In the genomic region with DNA sequence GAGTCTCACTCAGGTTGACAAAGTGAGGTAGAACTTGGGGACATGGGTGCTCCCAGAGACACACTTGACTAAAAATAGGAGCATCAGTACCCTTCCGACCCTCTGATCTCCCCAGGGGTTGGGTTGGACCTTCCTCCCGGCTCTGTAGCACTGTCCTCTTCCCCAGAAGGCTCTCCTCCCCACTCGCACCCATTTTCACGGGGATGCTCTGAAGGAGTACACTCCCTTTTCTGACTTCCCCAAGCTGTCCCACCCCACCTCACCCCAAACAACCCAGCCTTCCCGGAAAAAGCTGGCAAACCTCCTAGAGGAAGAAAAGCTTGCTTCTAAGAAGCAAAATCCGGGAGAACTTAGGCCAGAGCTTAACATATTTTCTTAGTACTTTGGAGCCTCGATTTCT, we compare ENCODE assay signal across 47 mouse cellular contexts. TPM values are rescaled to one million over a fixed set of nuclear protein-coding genes. Genes with fewer than 3 reads are reported as not detected.
"Had no signal": no experiment of that assay in that cellular context is flagged by ENCODE, and none has a peak within 500 bp of the region (broad histone marks: within the 10 kb centered on the region; RNA-seq: fewer than 3 reads in every experiment).

No protein-coding gene starts in this region.

- DNase-seq: left cerebral cortex, postnatal 4 days; liver; liver, embryonic 13.5 days; liver, postnatal 0 days; lung, adult 18-20 months; lung, adult 2 months; lung, embryonic 14.5 days; lung, postnatal 10 days; lung, postnatal 14 days; lung, postnatal 36 days; lung, postnatal 4 days; midbrain, embryonic 14.5 days had no signal

- H3K9me3 ChIP-seq: limb, embryonic 10.5 days; limb, embryonic 12.5 days; limb, embryonic 13.5 days; limb, embryonic 15.5 days; liver, embryonic 12.5 days; liver, embryonic 13.5 days; liver, embryonic 15.5 days; lung, embryonic 15.5 days; megakaryocyte, embryonic 14.5 days; midbrain, embryonic 10.5 days; midbrain, embryonic 12.5 days; midbrain, embryonic 13.5 days; midbrain, embryonic 15.5 days; neural tube, embryonic 12.5 days; neural tube, embryonic 13.5 days had no signal

- H3K9ac ChIP-seq: limb, embryonic 12.5 days; limb, embryonic 13.5 days; limb, embryonic 15.5 days; liver, embryonic 12.5 days; liver, embryonic 13.5 days; liver, embryonic 14.5 days; liver, embryonic 15.5 days; liver, postnatal 0 days; lung, embryonic 14.5 days; lung, embryonic 15.5 days; midbrain, embryonic 12.5 days; midbrain, embryonic 13.5 days; midbrain, embryonic 15.5 days; neural tube, embryonic 12.5 days; neural tube, embryonic 13.5 days had no signal

- H3K27ac ChIP-seq: limb, embryonic 10.5 days; limb, embryonic 12.5 days; limb, embryonic 13.5 days; limb, embryonic 15.5 days; liver, embryonic 12.5 days; liver, embryonic 13.5 days; liver, embryonic 14.5 days; liver, embryonic 15.5 days; lung, embryonic 15.5 days; macrophage; midbrain, embryonic 12.5 days; midbrain, embryonic 13.5 days; midbrain, embryonic 15.5 days; neural tube, embryonic 12.5 days; neural tube, embryonic 13.5 days had no signal

- H3K36me3 ChIP-seq: limb, embryonic 10.5 days; limb, embryonic 12.5 days; limb, embryonic 13.5 days; limb, embryonic 15.5 days; liver, embryonic 12.5 days; liver, embryonic 13.5 days; liver, embryonic 15.5 days; lung, embryonic 15.5 days; midbrain, embryonic 10.5 days; midbrain, embryonic 12.5 days; midbrain, embryonic 13.5 days; midbrain, embryonic 15.5 days; neural tube, embryonic 12.5 days; neural tube, embryonic 13.5 days had no signal

- H3K4me3 ChIP-seq: limb, embryonic 10.5 days; limb, embryonic 12.5 days; limb, embryonic 13.5 days; limb, embryonic 15.5 days; liver, embryonic 12.5 days; liver, embryonic 13.5 days; liver, embryonic 15.5 days; lung, embryonic 15.5 days; megakaryocyte, embryonic 14.5 days; midbrain, embryonic 10.5 days; midbrain, embryonic 12.5 days; midbrain, embryonic 13.5 days; midbrain, embryonic 15.5 days; myocyte; neural tube, embryonic 12.5 days; neural tube, embryonic 13.5 days had no signal

- H3K27me3 ChIP-seq: limb, embryonic 12.5 days; limb, embryonic 13.5 days; limb, embryonic 15.5 days; liver, embryonic 13.5 days; liver, embryonic 15.5 days; lung, embryonic 15.5 days; midbrain, embryonic 12.5 days; midbrain, embryonic 13.5 days; midbrain, embryonic 15.5 days; neural tube, embryonic 12.5 days; neural tube, embryonic 13.5 days had no signal

- H3K4me1 ChIP-seq: limb, embryonic 10.5 days; limb, embryonic 12.5 days; limb, embryonic 13.5 days; limb, embryonic 15.5 days; liver, embryonic 12.5 days; liver, embryonic 13.5 days; liver, embryonic 15.5 days; lung, embryonic 15.5 days; midbrain, embryonic 12.5 days; midbrain, embryonic 13.5 days; midbrain, embryonic 15.5 days; neural tube, embryonic 12.5 days; neural tube, embryonic 13.5 days had no signal

RNA-seq across cellular contexts. Expression of gene Slco2b1, which starts 20.3 kb away (rescaled TPM):
- total RNA-seq: megakaryocyte-erythroid progenitor cell, adult 5-6 weeks had no signal

RNA-seq across cellular contexts. Expression of gene Olfr520, which starts 39.3 kb away (rescaled TPM):
- total RNA-seq: left cerebral cortex, postnatal 14 days; left cerebral cortex, postnatal 25 days; left cerebral cortex, postnatal 36 days; left cerebral cortex, postnatal 4 days; liver, adult 2 months; megakaryocyte progenitor cell, adult 5-6 weeks; megakaryocyte, adult 5-6 weeks; megakaryocyte-erythroid progenitor cell, adult 5-6 weeks; midbrain, postnatal 0 days; monocyte, adult 5-6 weeks had no signal
- polyA plus RNA-seq: limb, embryonic 10.5 days; limb, embryonic 11.5 days; limb, embryonic 12.5 days; limb, embryonic 13.5 days; limb, embryonic 14.5 days; limb, embryonic 15.5 days; liver, adult 2 months; liver, embryonic 11.5 days; liver, embryonic 12.5 days; liver, embryonic 13.5 days; liver, embryonic 14.5 days; liver, embryonic 15.5 days; liver, embryonic 16.5 days; liver, postnatal 0 days; lung, adult 2 months; lung, embryonic 14.5 days; lung, embryonic 15.5 days; lung, embryonic 16.5 days; lung, postnatal 0 days; macrophage; midbrain, embryonic 10.5 days; midbrain, embryonic 11.5 days; midbrain, embryonic 12.5 days; midbrain, embryonic 13.5 days; midbrain, embryonic 14.5 days; midbrain, embryonic 15.5 days; midbrain, embryonic 16.5 days; midbrain, postnatal 0 days; myocyte; neural tube, embryonic 11.5 days; neural tube, embryonic 12.5 days; neural tube, embryonic 13.5 days had no signal
